Mouse (Mus musculus) cerebellum, adult 2 months (tissue): ENCODE results near the gene Apoa2. TPM values are rescaled to one million over a fixed set of nuclear protein-coding genes. Genes with fewer than 3 reads are reported as not detected.
"Not testable (repeated sequence)": the region's sequence is repeated elsewhere in the genome, so short reads cannot be mapped to it uniquely, and the experiment has no call there.

ENCODE experiments used
- DNase-seq, 2 experiments: peaks; one replicate each; pipeline ENCODE4 v3.0.0; 2021
- H3K27ac ChIP-seq: fragments of 200-500 bp; 2 replicates; pipeline ENCODE4 v1.5.1; 2012; ENCODE audit warnings: low read length, control low read depth, inconsistent platforms; ENCODE audit not compliant: insufficient read depth
- H3K27me3 ChIP-seq: fragments of 200-500 bp; 2 replicates; pipeline ENCODE4 v1.6.1; 2012; ENCODE audit warnings: inconsistent platforms, mild to moderate bottlenecking, low read length, moderate library complexity; ENCODE audit not compliant: control insufficient read depth, insufficient read depth
- H3K4me1 ChIP-seq: fragments of 200-500 bp; 2 replicates; pipeline ENCODE4 v1.6.1; 2011; ENCODE audit warnings: low read length; ENCODE audit not compliant: control insufficient read depth, insufficient read depth
- H3K4me3 ChIP-seq: fragments of 200-500 bp; replicated peaks from 2 replicates; pipeline ENCODE3; 2011; ENCODE audit warnings: mild to moderate bottlenecking, low read depth, low read length, control low read depth; ENCODE audit not compliant: insufficient read depth
- CTCF ChIP-seq: fragments of 200-500 bp; IDR thresholded peaks from 2 replicates; pipeline ENCODE4 v1.5.1; 2011; ENCODE audit warnings: low read depth, mild to moderate bottlenecking, control low read depth, low read length, moderate library complexity, borderline replicate concordance; ENCODE audit not compliant: insufficient read depth
- POLR2A ChIP-seq: fragments of 200-500 bp; IDR thresholded peaks from 2 replicates; pipeline ENCODE4 v1.6.1; 2011; ENCODE audit warnings: low read length, control low read depth, borderline replicate concordance; ENCODE audit not compliant: insufficient read depth
- WGBS: fragments of 180-500 bp; shearing (Covaris S2); methylation state at CpG from one replicate; pipeline ENCODE4 v1.1.7; 2018; 5-methylcytosine and 5-hydroxymethylcytosine counted together
- polyA plus RNA-seq: library from polyadenylated mRNA; depleted of rRNA; stranded (reverse); fragments of >200 nt; gene quantifications from 2 replicates; pipeline ENCODE4 v1.2.3, GENCODE M21; 2012

The Apoa2 gene
- polyA plus RNA-seq, 1 experiment = 6.3 TPM

GRCm38 (mm10) chr1:171232800-171233730 is 8.2 kb downstream of the Apoa2 start:
- H3K27me3 ChIP-seq = no peaks in the 10 kb centered on the region
- H3K27ac ChIP-seq = no peak overlapping the region
- 81% methylated on average over 12 of the region's 12 CpGs for WGBS
- no peak for DNase-seq
- no peak overlapping the region for H3K4me3 ChIP-seq
- TF ChIP-seq POLR2A (no peak), CTCF (no peak)
- H3K4me1 ChIP-seq = no peaks in the 10 kb centered on the region

DNA sequence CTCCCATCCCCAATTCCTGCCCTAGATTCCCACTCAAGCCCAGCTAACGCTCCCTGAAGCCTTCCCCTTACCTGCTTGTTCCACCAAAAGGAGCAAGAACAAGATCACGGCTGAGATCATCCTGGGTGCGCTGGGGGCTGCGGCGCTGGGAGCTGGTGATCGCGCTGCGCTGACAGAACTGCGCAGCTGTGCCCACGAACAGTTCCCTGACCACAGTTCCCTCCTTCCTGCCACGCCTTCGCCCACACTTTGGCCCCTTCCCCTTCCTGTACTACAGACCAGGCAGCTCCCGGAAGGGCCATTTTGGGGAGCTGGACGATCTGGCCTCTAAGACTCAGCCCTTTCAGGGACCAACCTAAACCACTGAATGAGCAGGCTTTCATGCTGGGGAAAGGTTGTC is 9.3 kb downstream of the Apoa2 start, which contains the start of gene Fcer1g:
Gene Fcer1g (minus strand): TSS at position 240 of the 400 bp plus-strand sequence.
- H3K4me1 ChIP-seq = no peaks in the 10 kb centered on the region
- TF ChIP-seq POLR2A = no peak
- TF ChIP-seq CTCF = no peak
- DNase-seq = no peak
- no peaks in the 10 kb centered on the region for H3K27me3 ChIP-seq
- no peak within 1 kb of the TSS for H3K4me3 ChIP-seq
- no peak within 1 kb of the TSS for H3K27ac ChIP-seq
- 94% methylated on average over 14 of the region's 14 CpGs for WGBS

DNA sequence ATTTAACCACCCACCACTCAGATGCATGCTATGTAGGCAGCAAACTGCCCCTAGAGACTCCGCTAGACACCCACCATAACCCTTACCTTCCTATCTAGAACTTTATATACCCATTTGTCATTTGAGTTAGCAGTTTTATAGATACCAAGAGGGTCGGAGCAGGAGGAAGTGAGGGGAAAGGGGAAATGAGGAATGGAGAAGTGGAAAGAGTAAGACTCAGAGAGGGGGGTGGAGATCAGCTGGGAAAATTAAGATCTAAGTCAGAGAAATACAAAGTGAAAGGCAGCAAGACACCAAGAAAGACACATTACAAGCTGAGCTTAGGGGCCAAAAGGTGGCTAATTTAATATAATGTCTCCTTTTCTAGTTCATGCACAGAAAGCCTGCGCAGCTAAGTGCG is 9.7 kb downstream of the Apoa2 start:
- H3K27ac ChIP-seq = no peak overlapping the region
- H3K4me1 ChIP-seq = no peaks in the 10 kb centered on the region
- no peak for TF ChIP-seq CTCF
- TF ChIP-seq POLR2A = no peak
- 96% methylated on average over 4 of the region's 4 CpGs for WGBS
- no peak overlapping the region for H3K4me3 ChIP-seq
- DNase-seq = no peak
- H3K27me3 ChIP-seq = no peaks in the 10 kb centered on the region

DNA sequence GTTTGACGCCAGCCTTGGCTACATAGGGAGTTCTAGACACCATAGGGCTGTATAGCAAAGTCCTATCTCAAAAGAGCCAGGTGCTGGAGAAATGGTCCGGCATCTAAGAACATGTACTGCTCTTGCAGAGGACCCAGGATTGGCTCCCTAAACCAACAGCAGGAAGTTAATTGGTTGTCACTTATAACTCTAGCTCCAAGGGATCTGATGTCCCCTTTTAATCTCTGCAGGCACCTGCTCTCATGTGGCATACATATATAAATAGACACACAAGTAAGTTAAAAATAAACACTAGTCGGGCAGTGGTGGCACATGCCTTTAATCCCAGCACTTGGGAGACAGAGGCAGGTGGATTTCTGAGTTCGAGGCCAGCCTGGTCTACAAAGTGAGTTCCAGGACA is 10.9 kb downstream of the Apoa2 start:
- DNase-seq = no peak
- Histone ChIP-seq H3K4me1 (no peaks in the 10 kb centered on the region), H3K4me3 (no peak overlapping the region), H3K27me3 (no peaks in the 10 kb centered on the region), H3K27ac (no peak overlapping the region)
- WGBS = 69% methylated on average over 4 of the region's 4 CpGs
- TF ChIP-seq POLR2A (no peak), CTCF (no peak)

DNA sequence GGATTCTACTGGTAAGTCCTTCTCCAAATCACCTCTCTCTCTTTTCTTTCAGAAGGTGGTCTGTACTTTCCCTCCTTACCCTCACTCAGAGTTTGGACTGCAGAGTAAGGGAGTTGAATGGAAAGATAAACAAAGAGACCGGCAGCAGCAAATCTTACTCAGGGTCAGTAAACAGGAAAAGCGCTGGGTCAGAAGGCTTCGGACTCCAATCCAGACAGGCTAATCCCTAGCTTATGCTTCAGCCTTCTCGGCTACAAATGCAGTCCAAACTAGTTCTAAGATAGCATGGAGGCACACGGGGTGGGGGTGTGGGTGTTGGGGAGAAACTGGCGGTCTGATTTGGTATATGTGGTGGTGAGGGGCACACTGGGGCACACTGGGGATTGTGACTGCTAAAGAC is 12.6 kb downstream of the Apoa2 start:
- no peaks in the 10 kb centered on the region for H3K4me1 ChIP-seq
- no peak for DNase-seq
- no peak overlapping the region for H3K27ac ChIP-seq
- WGBS = 93% methylated on average over 6 of the region's 6 CpGs
- H3K27me3 ChIP-seq = no peaks in the 10 kb centered on the region
- TF ChIP-seq POLR2A (no peak), CTCF (no peak)
- no peak overlapping the region for H3K4me3 ChIP-seq

DNA sequence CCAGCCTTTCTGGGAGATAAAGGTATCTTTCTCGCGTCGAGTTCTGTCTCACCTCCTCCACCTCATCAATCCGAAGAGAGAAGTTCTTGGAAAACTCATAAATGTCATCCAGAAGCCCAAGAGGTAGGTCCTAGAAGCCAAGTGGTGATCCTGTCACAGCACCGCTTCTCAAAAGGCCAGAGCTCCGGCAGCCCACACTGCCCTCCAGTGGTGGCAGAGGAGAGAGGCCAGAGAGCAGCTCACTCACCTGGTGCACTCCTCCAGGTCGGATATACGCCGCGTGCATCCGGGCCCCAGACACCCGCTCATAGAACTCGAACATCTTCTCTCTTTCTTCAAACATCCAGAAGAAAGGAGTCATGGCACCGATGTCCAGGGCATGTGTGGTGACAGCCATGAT is 13.6 kb downstream of the Apoa2 start:
- Histone ChIP-seq H3K4me1 (no peaks in the 10 kb centered on the region), H3K27me3 (no peaks in the 10 kb centered on the region), H3K4me3 (no peak overlapping the region), H3K27ac (no peak overlapping the region)
- TF ChIP-seq POLR2A (no peak), CTCF (peak; percentile 69)
- peak in 1 of 2 experiments; percentile 55 for DNase-seq
- 66% methylated on average over 14 of the region's 14 CpGs for WGBS

DNA sequence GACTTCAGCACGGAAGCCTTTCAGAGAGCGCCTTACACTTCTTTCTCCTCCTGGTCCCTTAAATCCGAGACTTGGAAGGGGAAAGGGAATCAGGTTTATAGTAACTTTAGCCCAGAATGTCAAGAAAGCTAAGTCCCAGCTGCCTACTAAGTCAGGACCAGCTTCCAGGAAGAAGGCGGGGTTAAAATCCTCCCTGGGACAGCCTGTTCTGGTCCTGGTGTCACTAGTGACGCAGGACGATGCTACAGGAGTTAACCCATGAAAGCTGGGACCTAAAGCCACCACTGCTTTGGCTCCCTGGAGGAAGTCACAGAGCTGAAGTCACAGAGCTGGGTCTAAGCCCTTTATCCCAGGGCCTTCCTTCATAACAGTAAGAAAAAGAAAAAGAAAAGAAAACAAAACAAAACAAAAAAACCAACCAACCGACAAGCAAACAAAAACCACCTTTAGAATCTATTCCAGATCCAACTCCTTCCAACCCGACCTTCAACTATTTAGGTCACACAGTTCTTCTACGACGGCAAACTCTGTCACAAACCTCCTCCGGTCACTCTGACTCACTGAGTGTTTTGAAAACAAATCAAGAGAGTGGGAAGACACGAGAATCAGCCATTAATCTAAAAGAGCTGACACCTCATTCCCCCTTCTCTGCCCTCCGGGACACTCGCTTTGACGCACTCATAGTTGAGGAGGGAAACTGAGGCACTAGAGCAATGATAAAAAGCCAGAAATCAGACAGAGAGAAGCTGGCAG is 15.3 kb downstream of the Apoa2 start:
- 68% methylated on average over 15 of the region's 15 CpGs for WGBS
- H3K27me3 ChIP-seq = no peaks in the 10 kb centered on the region
- no peak for DNase-seq
- H3K4me3 ChIP-seq = no peak overlapping the region
- no peaks in the 10 kb centered on the region for H3K4me1 ChIP-seq
- TF ChIP-seq CTCF = no peak
- TF ChIP-seq POLR2A = no peak
- no peak overlapping the region for H3K27ac ChIP-seq

- no peak overlapping the region for H3K4me3 ChIP-seq
- H3K27me3 ChIP-seq = no peaks in the 10 kb centered on the region
- H3K27ac ChIP-seq = no peak overlapping the region
- no peak for DNase-seq
- WGBS = 92% methylated on average over 10 of the region's 10 CpGs
- H3K4me1 ChIP-seq = no peaks in the 10 kb centered on the region
- TF ChIP-seq CTCF (no peak), POLR2A (no peak)
Observed at GRCm38 (mm10) chr1:171240911-171241310, 16.1 kb downstream of the Apoa2 start.

- not testable (repeated sequence) for H3K4me1 ChIP-seq, H3K4me3 ChIP-seq, H3K27me3 ChIP-seq, H3K27ac ChIP-seq, DNase-seq
- WGBS = 80% methylated on average over 12 of the region's 12 CpGs
Observed at GRCm38 (mm10) chr1:171241952-171242351, 17.1 kb downstream of the Apoa2 start.
